Mouse (Mus musculus): Measurements from ENCODE around the gene Enah.

Enah gene

DNA sequence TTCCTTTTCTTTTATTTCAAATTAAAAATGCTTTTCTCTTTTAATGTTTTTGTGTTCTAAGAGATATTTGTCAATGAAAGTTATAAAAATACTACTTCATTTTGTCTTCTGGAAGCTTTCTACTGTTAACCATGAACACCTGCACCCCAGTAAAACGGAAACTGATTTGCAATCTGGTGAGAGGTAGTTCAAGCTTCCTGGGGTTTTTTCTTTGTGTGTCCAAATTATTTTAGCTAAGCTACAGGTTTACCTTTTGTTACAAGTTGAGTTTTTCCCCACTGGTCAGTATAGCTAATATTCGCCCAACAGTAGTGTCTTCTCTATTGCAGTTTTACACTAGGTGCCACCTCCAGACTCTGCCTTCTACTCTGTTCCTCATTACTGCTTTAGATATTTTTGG, 62.1 kb downstream of the Enah start:
- no peak for DNase-seq

DNA sequence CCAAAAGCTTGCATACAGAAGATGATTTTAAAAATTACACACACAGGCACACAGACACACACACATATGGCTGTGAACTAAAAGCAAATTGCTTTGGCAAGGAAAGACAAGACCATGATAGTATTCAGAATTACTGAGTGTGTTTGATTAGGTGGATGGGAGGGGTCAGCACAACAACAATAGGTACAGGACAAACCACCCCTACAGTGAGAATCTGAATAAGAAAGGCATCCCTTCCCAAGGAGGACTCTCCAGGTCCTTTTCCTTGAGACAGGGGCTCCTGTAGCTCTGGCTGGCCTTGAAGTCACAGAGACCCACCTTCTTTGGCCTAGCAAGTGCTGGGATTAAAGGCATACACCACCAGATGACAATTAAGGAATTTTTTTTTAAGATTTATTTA, 66.2 kb downstream of the Enah start:
- no peak for DNase-seq

DNA sequence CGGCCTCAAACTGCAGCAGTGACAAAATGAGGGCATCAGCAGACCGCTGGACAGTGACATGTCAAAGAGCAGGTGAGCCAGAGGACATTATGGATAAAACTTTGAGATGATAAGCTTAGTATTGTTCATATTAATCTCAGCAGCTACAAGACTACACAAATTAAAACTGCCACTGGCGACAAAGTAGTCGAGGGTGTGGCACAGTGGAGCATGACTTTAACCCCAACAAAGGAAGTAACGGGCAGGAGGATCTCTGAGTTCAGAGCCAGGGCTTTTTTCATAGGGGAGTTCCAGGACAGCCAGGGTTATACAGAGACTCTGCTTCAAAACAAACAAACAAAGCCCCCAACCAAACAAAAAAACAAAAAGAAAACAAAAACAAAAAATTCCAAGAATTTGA, 68.5 kb downstream of the Enah start:
- DNase-seq, result no peak

DNA sequence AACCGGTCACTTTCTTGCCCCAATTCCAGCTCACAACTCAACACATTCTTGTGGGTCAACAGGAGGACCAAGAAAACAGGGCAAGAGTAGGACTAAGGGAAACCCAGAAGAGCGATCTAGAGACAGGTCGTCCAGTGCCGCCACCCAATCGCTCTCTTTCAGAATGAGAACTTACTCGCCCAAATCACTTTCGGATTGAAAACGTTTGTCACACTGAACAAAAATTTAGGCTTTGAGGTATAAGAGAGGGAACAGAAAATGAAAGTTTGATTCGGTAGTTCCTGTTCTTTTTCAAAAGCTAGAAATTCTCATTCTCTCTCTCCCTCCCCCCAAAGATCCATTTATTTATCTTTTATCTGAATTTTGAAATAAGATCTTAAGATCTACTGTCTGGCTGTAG, 69.1 kb downstream of the Enah start:
- DNase-seq, result no peak

DNA sequence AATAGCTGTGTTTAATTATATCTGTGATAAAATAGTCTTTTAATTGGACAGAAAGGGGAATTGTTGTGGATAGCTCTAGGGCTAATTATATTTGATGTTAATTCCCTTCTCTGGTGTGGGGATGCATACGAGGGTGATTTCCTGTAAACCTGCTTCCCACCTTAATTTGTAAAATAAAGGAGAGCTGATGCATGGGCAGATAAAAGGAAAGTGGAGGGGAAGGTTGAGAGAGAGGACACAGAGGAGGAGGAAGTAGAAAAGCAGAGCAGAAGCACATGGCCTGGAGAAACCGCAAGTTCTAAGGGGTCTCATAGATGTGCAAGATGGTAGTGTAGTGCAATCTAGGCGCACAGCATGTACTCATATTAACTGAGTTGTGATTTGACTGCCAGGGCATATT, 71.6 kb downstream of the Enah start:
- DNase-seq, result no peak

DNA sequence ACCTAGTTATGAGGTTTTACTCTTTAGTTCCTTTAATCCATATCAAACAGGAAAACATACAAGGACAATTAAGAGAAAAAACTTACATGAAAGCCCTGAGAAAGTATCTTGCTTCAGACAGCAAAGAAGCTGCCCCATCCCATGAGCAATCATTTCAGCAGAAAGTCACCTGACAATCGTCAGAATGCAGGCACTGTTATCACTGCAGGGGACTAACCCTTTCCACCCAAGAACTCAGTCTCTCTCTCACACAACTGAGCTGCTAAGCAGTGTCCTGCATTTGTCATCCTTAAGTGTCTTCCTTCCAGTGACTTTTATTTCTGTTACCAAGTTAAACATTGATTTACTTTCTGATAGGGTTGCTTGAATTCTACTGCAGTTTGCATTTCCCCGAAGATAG, 82.7 kb downstream of the Enah start:
- DNase-seq, result no peak

DNA sequence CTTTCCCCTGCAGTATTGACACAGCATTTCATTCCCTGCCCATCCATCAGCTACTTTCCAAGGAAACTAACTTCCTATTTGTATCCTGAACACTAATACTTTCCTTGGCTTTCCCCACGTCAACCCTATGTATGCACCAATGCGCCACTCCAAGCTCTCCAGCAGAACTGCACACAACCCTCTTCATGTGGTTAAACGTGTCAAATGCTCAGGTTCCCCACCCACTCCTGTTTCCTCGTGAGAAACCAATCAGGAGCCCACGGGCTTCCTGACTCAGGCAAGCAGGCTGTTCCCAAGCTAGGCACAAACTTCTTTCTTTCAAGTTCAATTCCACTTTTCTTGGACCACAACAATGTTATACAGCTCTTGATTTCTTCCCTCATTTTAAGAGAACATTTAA, 91.4 kb downstream of the Enah start:
- no peak for DNase-seq

DNA sequence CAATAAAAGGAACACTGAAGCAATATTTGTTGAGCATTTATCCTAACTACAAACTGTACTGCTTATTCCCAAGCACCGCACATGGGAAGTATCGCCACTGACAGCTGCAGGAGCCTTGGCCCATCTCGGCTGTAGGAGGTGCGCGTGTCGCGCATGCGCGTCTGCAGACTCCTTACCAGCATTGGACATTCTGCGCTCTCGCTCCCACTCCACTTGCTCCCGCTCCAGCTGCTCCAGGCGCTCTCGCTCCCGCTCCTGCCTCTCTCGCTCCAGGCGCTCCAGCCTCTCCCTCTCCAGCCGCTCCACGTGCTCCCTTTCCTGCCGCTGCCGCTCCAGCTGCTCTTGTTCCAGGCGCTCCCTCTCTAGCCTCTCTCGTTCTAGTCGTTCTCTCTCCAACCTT, 96.4 kb downstream of the Enah start:
- no peak for DNase-seq

DNA sequence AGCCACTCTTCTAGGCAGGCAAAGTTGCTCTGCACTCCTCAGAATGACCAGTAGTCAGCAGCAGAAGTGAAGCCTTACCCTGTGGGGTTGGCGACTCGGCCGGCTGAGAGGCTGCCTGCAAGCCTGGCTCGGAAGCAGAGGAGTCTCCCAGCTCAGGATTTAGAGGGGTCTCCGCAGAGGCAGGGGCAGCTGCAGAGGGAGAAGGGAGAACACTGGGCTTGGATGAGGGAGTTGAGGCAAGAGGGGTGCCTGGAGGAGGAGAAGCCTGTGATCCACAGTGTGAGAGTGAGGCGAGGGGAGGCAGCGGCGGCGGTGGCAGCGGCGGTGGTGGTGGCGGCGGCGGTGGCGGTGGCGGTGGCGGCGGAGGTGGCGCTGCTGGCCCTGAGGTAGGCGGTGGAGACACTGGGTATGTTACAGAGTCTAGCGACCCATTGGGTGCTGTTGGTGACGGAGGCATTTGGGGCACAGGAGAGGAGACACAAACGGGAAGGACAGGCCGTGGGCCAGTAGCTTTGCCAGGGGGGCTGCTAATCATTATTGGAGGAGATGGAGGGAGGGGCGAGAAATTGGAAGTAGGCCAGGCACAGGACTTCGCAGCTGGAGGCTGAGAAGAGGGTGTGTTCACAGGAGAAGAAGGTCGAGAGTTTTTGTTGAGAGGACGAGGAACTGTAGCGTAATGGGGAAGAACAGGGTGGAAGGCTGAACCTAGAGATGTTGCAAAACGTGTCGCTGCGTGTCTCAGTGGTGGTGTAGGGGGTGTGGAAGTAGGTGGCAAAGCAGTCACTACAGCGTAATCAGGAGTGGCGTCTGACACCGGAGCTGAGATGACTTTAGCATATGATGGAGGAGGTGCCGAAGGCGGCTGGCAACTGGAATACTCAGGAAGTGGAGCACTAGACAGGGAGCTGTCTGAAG, 98.0 kb downstream of the Enah start:
- no peak for DNase-seq

DNA sequence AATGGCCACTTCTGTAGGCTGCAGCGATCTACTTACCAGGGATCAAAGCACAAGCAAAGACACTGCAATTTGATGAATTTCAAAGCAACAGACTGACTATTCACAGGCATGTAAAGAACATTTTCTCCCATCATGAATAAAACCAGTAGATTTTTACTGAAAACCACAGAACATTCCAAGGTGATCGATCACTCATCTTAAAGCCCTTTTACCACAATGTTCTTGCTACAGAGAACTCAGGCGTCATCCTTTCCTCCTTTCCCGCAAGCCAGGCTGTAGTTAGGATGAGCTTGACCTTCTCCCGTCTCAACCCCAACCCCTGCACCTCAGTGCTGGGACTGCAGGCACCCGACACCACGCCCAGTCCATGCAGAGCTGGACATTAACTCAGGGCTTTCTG, 107.9 kb downstream of the Enah start:
- DNase-seq, result no peak

DNA sequence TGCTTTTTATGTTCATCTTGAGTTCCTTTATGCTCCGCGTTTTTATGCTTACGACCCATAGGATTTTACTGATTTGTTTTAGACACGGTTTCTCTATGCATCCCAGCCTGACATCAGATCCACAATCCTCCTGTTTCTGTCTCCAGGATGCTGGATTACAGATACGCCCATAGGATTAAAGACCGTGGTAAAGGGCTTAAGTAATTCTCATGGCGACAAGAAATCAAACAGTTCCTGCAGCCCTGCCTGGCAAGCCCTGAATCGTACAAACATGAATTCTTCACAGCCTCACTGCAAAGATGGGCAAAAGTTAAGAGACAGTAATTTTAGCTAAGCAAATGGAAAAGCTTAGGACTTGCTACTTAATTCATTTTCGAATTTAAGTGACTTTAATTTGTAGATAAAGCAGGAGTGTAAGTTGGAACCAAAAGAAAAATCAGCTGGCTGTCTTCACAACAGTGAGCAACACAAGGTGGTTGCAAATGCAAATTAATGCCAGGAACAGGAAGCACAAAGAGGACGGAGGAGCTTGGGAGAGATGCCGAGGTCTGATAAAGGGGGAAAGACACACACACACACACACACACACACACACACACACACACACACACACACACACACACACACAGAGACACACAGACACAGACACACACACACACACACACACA, 118.0 kb downstream of the Enah start:
- DNase-seq, result no peak

DNA sequence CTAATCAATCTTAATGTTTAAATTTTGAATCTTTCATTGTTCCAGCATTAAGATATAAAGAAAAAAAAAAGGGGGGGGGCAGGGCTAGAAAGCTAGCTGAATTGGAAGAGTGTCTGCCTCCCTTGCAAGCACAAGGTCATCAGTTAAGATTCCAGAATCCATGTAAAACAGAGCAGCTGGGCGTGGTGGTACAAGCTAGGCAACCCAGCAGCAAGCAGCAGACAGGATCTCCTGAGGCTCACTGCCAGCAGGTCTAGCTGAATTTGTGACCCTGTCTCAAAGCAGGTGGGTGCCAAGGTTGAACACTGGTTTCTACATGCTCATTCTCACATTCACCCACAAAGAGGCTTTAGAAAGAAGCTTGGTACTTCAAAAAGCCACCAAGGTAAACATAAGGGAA, 118.9 kb downstream of the Enah start:
- no peak for DNase-seq

DNA sequence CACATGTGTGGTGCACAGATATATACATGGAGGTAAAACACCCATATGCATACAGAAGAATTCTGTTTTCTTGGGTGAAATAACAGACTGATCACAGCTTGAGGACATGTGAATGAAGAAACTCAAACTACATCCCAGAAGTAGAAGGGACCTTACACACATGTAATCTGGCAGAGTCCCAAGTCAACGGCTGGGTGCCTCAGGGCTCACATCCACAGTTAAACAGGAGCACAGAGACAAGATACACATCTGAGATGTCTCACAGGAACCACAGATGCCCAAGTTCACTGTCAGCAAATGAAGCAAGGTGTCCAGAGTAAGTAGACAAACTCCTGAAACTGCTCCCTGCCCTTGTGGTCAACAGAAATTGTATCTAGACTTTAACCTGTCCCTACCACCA, 120.8 kb downstream of the Enah start:
- no peak for DNase-seq

DNA sequence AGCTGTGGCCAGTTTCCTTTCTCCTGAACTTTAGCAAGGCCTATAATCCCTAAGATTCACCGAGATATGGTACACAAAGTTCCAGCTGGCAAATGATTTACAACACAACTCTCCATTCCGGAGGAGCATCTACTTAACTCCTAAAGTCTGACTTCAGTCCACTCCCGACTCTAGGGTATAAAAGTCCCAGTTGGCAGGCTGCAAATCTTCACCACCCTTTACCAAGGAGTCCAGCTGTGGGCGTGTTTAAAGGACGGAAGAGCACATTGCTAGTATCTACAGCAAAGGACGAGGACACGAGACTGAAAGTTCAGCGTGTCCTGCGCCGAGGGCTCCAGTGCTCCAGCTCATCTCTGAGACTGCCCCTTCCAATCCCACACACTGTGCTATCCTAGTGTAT, 122.8 kb downstream of the Enah start:
- no peak for DNase-seq

DNA sequence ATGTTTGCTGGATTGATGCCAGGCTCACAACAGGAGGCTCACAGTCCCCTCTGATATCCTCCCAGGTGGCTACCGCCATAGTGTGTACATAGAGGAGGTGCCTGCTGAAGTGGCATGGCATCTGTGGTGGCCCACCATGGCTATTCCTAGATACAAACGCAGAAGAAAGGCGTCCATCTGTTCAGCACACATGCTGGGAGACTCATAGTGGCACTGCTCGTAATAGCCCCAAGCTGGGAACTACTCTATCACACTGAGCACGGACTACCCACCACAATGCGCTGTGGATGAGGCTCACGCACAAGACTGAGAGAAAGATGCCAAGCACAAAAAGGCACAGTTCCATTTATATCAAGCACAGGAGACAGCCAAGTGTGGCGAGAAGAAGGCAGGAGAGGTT, 126.1 kb downstream of the Enah start:
- DNase-seq, result no peak

DNA sequence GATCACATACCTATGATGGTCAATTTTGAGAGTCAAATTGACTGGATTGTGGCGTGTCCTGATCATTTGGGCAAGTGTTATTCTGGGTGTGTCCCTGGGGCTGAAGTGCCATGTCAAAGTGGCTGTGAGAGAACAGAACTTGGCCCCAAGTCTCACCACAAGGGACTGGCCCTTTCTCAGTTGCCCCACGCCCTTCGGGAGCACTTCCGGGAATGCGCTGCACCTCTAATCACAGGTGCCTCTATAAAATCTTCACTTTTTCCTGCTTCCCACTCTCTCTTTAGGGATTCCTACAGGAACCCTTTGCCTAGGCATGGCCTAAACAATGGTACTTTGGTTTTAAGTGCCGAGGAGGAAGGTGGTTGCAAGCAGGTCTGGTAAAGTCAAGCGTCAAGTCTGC, 130.1 kb downstream of the Enah start:
- DNase-seq, result no peak

DNA sequence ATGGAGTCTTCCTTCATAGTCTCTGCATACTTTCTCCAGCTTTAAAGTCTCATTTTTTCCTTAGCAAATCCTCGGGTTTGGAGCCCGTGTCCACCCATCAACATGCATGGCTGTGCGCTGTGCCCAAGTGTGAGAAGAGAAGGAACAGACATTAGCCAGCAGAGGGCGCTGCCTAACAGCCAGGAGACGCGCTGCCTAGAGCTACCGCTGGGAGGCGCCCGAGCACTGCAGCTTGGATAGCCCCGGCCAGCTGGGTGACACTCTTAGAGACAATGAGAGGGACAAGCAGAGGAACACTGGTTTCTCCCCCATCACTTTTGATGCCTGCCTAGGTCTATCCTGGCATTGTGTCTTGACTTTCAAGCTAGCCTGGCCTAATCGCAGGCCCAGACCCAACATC, 131.0 kb downstream of the Enah start:
- peak; percentile 85 for DNase-seq

DNA sequence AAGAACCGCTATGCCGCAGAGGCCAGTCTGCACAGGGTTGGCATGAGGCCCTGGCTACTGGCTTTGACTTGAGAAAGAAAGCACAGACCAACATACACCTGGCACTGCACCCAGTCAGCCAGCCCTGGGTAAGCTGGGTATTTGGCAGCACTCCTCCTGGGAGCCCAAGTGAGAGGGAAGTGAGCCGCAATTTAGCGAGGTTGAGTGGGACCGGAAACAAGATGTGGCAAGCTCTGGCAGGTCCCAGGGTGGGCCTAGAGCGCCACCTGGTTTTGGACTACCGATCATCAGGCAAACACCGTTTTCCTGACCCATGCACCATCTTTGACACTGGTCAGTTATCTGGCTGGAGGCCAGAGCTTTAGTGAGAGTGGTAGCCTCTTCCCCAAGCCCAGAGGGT, 138.3 kb downstream of the Enah start:
- peak; percentile 55 for DNase-seq

DNA sequence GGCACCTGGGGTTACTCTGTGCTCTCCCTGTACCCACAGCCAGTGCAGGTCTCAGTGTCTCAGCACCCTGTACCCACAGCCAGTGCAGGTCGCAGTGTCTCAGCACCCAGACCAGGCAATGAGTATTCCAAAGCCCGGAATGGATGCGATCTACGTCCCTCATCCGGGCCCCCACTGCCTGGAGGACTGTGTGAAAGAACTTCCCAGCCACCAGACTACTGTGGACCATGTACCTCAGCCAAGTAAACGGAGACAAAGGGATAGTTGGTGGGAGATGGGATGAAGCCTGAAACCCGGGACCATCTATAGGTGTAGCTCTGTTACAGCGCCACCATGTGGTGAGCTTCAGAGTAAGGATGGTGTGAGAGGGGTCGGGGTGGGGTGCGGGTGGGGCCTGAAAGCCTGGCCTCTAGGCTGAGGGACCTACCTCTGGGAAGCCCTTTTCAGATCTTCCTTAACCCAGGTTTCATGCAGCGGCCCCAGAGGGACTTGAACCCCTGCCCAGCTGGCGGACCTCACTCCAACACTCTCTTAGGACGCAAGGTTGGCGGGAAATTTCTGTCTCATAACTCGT, 139.0 kb downstream of the Enah start:
- DNase-seq, result no peak

DNA sequence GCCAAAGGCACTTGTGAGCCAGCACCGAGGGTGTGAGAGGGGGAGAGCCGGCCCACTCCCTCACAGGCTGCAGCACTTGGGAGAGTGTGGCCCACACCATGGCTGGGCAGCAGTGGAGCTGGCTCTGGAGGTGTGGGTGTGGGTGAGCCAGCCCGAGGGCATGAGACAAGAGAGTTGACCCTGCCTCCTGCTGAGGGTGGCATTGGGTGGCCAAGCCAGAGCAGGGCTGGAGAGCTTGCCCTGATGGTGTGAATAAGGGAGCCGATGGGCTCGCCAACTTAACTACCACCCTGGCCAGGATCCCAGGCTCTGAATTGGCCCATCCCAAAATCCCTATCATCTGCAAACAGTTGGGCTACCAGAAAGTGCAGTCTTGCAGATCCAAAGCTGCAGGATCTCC, 141.4 kb downstream of the Enah start:
- no peak for DNase-seq

DNA sequence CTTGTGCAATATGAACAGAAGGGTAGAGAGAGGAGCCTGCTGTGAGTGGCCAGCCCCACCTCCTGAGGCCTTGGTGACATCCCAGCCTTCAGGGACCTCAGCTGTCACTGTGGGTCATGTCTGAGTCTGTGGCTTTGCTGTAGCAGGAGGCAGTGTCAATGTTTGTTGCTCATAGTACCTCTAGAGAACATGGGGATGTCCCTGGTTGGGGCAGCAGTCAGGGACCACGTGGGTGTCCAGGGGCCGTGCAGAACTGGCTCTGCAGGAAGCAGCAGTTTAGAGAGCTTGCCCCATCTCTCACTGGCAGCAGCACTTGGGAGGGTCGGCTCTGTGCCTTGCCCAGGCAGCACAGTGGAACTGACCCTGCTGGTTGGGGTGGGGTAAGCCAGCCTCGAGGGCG, 142.7 kb downstream of the Enah start:
- DNase-seq, result no peak

DNA sequence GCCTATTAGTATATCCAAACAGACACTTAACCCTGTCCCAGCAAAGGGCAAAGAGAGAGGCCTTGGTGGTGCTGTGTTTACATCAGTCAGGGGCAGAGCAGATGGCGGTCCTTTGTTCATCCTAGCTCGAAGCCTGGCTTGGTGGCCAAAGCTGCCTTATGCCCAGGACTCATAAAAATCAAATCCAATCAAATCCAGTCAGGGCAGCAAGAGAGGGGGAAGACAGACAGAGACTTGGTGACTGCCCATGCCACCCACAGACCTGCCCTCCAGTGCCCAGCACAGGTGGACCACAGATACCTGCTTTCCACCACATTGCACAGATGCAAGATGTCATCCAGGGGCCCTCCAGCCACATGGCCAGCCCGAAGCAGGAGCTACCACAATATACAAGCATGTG, 143.1 kb downstream of the Enah start:
- no peak for DNase-seq

DNA sequence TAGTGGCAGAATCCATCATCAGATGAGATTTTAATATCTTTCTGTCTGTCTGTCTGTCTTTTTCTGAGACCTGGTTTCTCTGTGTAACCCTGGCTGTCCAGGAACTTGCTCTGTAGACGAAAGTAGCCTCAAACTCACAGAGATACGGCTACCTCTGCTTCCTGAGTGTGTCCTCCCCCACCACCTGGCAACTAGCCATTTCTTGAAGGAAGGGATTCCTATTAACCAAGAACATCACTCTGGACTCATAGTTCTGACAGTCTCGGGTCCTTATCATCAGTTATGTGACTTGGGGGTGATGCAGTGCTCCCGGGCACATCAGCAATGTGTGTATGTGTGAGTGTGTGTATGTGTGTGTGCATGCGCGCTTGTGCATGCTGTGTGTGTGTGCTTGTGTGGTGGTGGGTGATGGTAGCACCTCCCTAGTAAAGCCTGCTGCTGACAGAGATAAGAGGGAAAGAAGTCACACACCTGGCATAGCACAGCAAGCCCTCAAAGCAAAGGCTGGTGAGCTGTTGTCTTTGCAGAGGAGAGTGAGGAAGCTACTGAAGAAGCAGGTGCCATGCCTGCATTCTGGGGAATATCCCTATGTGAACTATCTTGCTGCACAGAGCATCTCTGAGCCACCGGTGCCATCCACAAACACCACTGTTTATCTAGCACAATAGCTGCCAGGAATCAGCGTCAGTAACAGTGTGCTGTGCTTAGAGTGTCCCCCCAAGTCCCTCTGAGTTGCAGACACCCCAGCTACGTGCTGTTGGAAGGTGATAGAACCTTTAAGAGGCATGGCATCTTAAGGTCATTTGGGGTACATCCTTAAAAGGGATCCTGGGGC, 146.5 kb downstream of the Enah start:
- DNase-seq, result no peak
